Mouse (Mus musculus) adrenal gland, adult 2 months (tissue): ENCODE data around the gene Entpd7. TPM values are rescaled to one million over a fixed set of nuclear protein-coding genes. Genes with fewer than 3 reads are reported as not detected.

Source experiments
- DNase-seq: peaks from one replicate; pipeline ENCODE4 v3.0.0; 2021
- polyA plus RNA-seq: library from polyadenylated mRNA; depleted of rRNA; stranded (reverse); fragments of >200 nt; gene quantifications from 2 replicates; pipeline ENCODE4 v1.2.3, GENCODE M21; 2012
- total RNA-seq, 2 experiments: library from RNA; stranded (reverse); gene quantifications; 2 replicates each; pipeline ENCODE4 v1.2.3; 2021

The Entpd7 gene
- total and polyA plus RNA-seq, 3 experiments: 4.0 to 20.0 (median 16.3) TPM

GRCm38 (mm10) chr19:43674316-43674689, 15.2 kb upstream of the Entpd7 start:
- no peak for DNase-seq

- DNase-seq: peak; percentile 98
Measured at GRCm38 (mm10) chr19:43674730-43675524, 14.5 kb upstream of the Entpd7 start, which contains the start of gene Slc25a28. Slc25a28 (minus strand) TSS chr19:43674881.

GRCm38 (mm10) chr19:43675525-43676400, 13.7 kb upstream of the Entpd7 start:
- DNase-seq: no peak

GRCm38 (mm10) chr19:43678467-43679003, 10.9 kb upstream of the Entpd7 start:
- no peak for DNase-seq

- DNase-seq: no peak
Measured at GRCm38 (mm10) chr19:43679474-43679981, 9.9 kb upstream of the Entpd7 start.

GRCm38 (mm10) chr19:43681541-43681940, 7.9 kb upstream of the Entpd7 start:
- no peak for DNase-seq

- no peak for DNase-seq
Measured at GRCm38 (mm10) chr19:43692815-43693214, 3.3 kb downstream of the Entpd7 start.

GRCm38 (mm10) chr19:43695514-43695964, 6.1 kb downstream of the Entpd7 start:
- no peak for DNase-seq

- no peak for DNase-seq
Measured at GRCm38 (mm10) chr19:43697666-43698370, 8.3 kb downstream of the Entpd7 start.

GRCm38 (mm10) chr19:43699021-43699762, 9.7 kb downstream of the Entpd7 start:
- no peak for DNase-seq

- DNase-seq: no peak
Measured at GRCm38 (mm10) chr19:43699763-43700155, 10.3 kb downstream of the Entpd7 start.

GRCm38 (mm10) chr19:43704211-43704610, 14.7 kb downstream of the Entpd7 start:
- no peak for DNase-seq

GRCm38 (mm10) chr19:43704787-43705497, 15.5 kb downstream of the Entpd7 start:
- DNase-seq: no peak

GRCm38 (mm10) chr19:43708206-43708605, 18.7 kb downstream of the Entpd7 start:
- no peak for DNase-seq

- no peak for DNase-seq
Measured at GRCm38 (mm10) chr19:43709317-43709716, 19.8 kb downstream of the Entpd7 start.

GRCm38 (mm10) chr19:43711159-43711916, 21.9 kb downstream of the Entpd7 start:
- no peak for DNase-seq

GRCm38 (mm10) chr19:43711971-43712370, 22.5 kb downstream of the Entpd7 start:
- no peak for DNase-seq

GRCm38 (mm10) chr19:43720061-43720460, 30.6 kb downstream of the Entpd7 start:
- no peak for DNase-seq

GRCm38 (mm10) chr19:43722891-43723290, 33.4 kb downstream of the Entpd7 start:
- no peak for DNase-seq

- DNase-seq: peak; percentile 73
Measured at GRCm38 (mm10) chr19:43723501-43723900, 34.0 kb downstream of the Entpd7 start.
